Mouse (Mus musculus): ENCODE results near the gene Csmd2. TPM values are rescaled to one million over a fixed set of nuclear protein-coding genes. Genes with fewer than 3 reads are reported as not detected.

Gene Csmd2
- total and polyA plus RNA-seq, 2 experiments from 2014 or later: 9.1 to 48.2 TPM

- H3K4me3 ChIP-seq (ENCODE audit: low read depth, low read length): no peak overlapping the region
- WGBS: 64% methylated on average over 2 of the region's 2 CpGs
Observed at GRCm38 (mm10) chr4:128441228-128441627, 453.6 kb downstream of the Csmd2 start.

GRCm38 (mm10) chr4:128442791-128443190 lies 455.1 kb downstream of the Csmd2 start:
- Histone ChIP-seq H3K4me3 (ENCODE audit: low read depth, low read length) (no peak overlapping the region), H3K9me3 (ENCODE audit: low read length) (no peaks in the 10 kb centered on the region), H3K36me3 (ENCODE audit: insufficient read depth, low read length) (peaks cover 10% of the 10 kb centered on the region; the same call in 1 of the 2 replicates), H3K27me3 (ENCODE audit: insufficient read depth, low read length) (no peaks in the 10 kb centered on the region), H3K4me2 (ENCODE audit: low read depth, low read length, poor library complexity, severe bottlenecking) (no peak overlapping the region), H3K4me1 (ENCODE audit: insufficient read depth, low read length) (peaks cover 10% of the 10 kb centered on the region; the same call in 1 of the 2 replicates), H3K27ac (ENCODE audit: low read depth, low read length) (no peak overlapping the region), H3K9ac (replicated peaks; ENCODE audit: low read length, poor library complexity, severe bottlenecking) (no peak overlapping the region)
- ATAC-seq (ENCODE audit: low FRiP score) (0 out of 2 replicates have a peak, but pooled peaks have one; percentile 16), DNase-seq (ENCODE audit: low spot score) (no peak)
- TF ChIP-seq CTCF (IDR thresholded peaks at IDR 0.05): no peak
- 66% methylated on average over 8 of the region's 8 CpGs for WGBS

More at GRCm38 (mm10) chr4:128441228-128441627, 453.6 kb downstream of the Csmd2 start:
- TF ChIP-seq CTCF (IDR thresholded peaks at IDR 0.05): no peak
- DNase-seq (ENCODE audit: low spot score): no peak
- Histone ChIP-seq H3K27me3 (ENCODE audit: insufficient read depth, low read length) (no peaks in the 10 kb centered on the region), H3K27ac (ENCODE audit: low read depth, low read length) (no peak overlapping the region), H3K4me1 (ENCODE audit: insufficient read depth, low read length) (peaks cover 10% of the 10 kb centered on the region; the same call in 1 of the 2 replicates), H3K36me3 (ENCODE audit: insufficient read depth, low read length) (peaks cover 10% of the 10 kb centered on the region; the same call in 1 of the 2 replicates), H3K4me2 (ENCODE audit: low read depth, low read length, poor library complexity, severe bottlenecking) (no peak overlapping the region), H3K9ac (replicated peaks; ENCODE audit: low read length, poor library complexity, severe bottlenecking) (no peak overlapping the region), H3K9me3 (ENCODE audit: low read length) (no peaks in the 10 kb centered on the region)
- ATAC-seq (ENCODE audit: low FRiP score): no peak

- Histone ChIP-seq H3K9ac (replicated peaks; ENCODE audit: low read length, poor library complexity, severe bottlenecking) (no peak overlapping the region), H3K27me3 (ENCODE audit: insufficient read depth, low read length) (no peaks in the 10 kb centered on the region), H3K4me2 (ENCODE audit: low read depth, low read length, poor library complexity, severe bottlenecking) (no peak overlapping the region), H3K9me3 (ENCODE audit: low read length) (no peaks in the 10 kb centered on the region), H3K36me3 (ENCODE audit: insufficient read depth, low read length) (peaks cover 21% of the 10 kb centered on the region), H3K4me1 (ENCODE audit: insufficient read depth, low read length) (peaks cover 10% of the 10 kb centered on the region; the same call in 1 of the 2 replicates), H3K27ac (ENCODE audit: low read depth, low read length) (no peak overlapping the region), H3K4me3 (ENCODE audit: low read depth, low read length) (no peak overlapping the region)
- no peak for ATAC-seq (ENCODE audit: low FRiP score)
- no peak for TF ChIP-seq CTCF (IDR thresholded peaks at IDR 0.05)
- DNase-seq (ENCODE audit: low spot score): no peak
- WGBS: 30% methylated on average over 15 of the region's 15 CpGs
Observed at GRCm38 (mm10) chr4:128445514-128446260, 458.0 kb downstream of the Csmd2 start.

- no peak for ATAC-seq (ENCODE audit: low FRiP score)
- Histone ChIP-seq H3K9me3 (ENCODE audit: low read length) (no peaks in the 10 kb centered on the region), H3K27me3 (ENCODE audit: insufficient read depth, low read length) (no peaks in the 10 kb centered on the region), H3K9ac (replicated peaks; ENCODE audit: low read length, poor library complexity, severe bottlenecking) (no peak overlapping the region), H3K4me3 (ENCODE audit: low read depth, low read length) (no peak overlapping the region), H3K4me2 (ENCODE audit: low read depth, low read length, poor library complexity, severe bottlenecking) (no peak overlapping the region), H3K36me3 (ENCODE audit: insufficient read depth, low read length) (peaks cover 18% of the 10 kb centered on the region), H3K27ac (ENCODE audit: low read depth, low read length) (no peak overlapping the region), H3K4me1 (ENCODE audit: insufficient read depth, low read length) (peaks cover 10% of the 10 kb centered on the region; the same call in 1 of the 2 replicates)
- WGBS: 58% methylated on average over 12 of the region's 12 CpGs
- no peak for TF ChIP-seq CTCF (IDR thresholded peaks at IDR 0.05)
- no peak for DNase-seq (ENCODE audit: low spot score)
Observed at GRCm38 (mm10) chr4:128448831-128449431, 461.3 kb downstream of the Csmd2 start.

- H3K4me2 ChIP-seq (ENCODE audit: low read depth, low read length, poor library complexity, severe bottlenecking): no peak overlapping the region
- H3K27ac ChIP-seq (ENCODE audit: low read depth, low read length): no peak overlapping the region
- WGBS: 87% methylated on average over 8 of the region's 8 CpGs
- H3K4me1 ChIP-seq (ENCODE audit: insufficient read depth, low read length): peaks cover 4% of the 10 kb centered on the region; the same call in 1 of the 2 replicates
- no peak overlapping the region for H3K9ac ChIP-seq (replicated peaks; ENCODE audit: low read length, poor library complexity, severe bottlenecking)
- no peaks in the 10 kb centered on the region for H3K9me3 ChIP-seq (ENCODE audit: low read length)
- ATAC-seq (ENCODE audit: low FRiP score): no peak
- H3K36me3 ChIP-seq (ENCODE audit: insufficient read depth, low read length): peaks cover 22% of the 10 kb centered on the region
- DNase-seq (ENCODE audit: low spot score): no peak
- TF ChIP-seq CTCF (IDR thresholded peaks at IDR 0.05): no peak
- H3K4me3 ChIP-seq (ENCODE audit: low read depth, low read length): no peak overlapping the region
- H3K27me3 ChIP-seq (ENCODE audit: insufficient read depth, low read length): no peaks in the 10 kb centered on the region
Observed at GRCm38 (mm10) chr4:128450137-128450536, 462.5 kb downstream of the Csmd2 start.

- Histone ChIP-seq H3K4me1 (ENCODE audit: insufficient read depth, low read length) (no peaks in the 10 kb centered on the region), H3K4me3 (ENCODE audit: low read depth, low read length) (no peak overlapping the region), H3K9ac (replicated peaks; ENCODE audit: low read length, poor library complexity, severe bottlenecking) (no peak overlapping the region), H3K9me3 (ENCODE audit: low read length) (no peaks in the 10 kb centered on the region), H3K27me3 (ENCODE audit: insufficient read depth, low read length) (no peaks in the 10 kb centered on the region), H3K36me3 (ENCODE audit: insufficient read depth, low read length) (peaks cover 25% of the 10 kb centered on the region), H3K4me2 (ENCODE audit: low read depth, low read length, poor library complexity, severe bottlenecking) (no peak overlapping the region), H3K27ac (ENCODE audit: low read depth, low read length) (no peak overlapping the region)
- WGBS: 24% methylated on average over 8 of the region's 8 CpGs
- peak; percentile 94 for DNase-seq (ENCODE audit: low spot score)
- ATAC-seq (ENCODE audit: low FRiP score): peak; percentile 61
- TF ChIP-seq CTCF (IDR thresholded peaks at IDR 0.05): no peak
Observed at GRCm38 (mm10) chr4:128450974-128451373, 463.3 kb downstream of the Csmd2 start.

Data from midbrain, postnatal 0 days (tissue).